21 mouse cellular contexts compared by ENCODE assay signal in the genomic region with DNA sequence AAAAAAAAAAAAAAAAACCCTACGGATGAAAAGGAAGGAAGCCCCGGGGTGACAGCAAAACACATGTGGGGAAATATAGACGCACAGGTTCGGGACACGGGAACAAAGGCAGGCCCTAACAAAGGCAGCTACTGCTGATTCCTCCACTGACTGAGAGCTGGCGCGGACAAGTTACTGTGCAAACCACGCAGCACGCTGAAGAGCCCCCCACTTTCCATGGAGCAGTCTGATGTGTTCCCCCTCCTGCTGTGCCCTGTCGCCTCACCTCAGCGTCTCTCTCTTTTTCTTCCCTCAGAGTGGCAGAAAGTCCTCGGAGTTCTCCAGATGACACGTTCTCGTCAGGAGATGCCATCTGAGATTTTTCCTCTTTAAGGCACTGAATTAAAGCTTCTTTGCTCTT. TPM values are rescaled to one million over a fixed set of nuclear protein-coding genes. Genes with fewer than 3 reads are reported as not detected.
DNase-seq lines count a peak whose midpoint lies in the region; ATAC-seq and TF ChIP-seq lines count a peak whose summit lies in the region.
"Had no signal": no experiment of that assay in that cellular context is flagged by ENCODE, and none has a peak within 500 bp of the region (broad histone marks: within the 10 kb centered on the region; RNA-seq: fewer than 3 reads in every experiment).

No protein-coding gene starts in this region.

- TF ChIP-seq CTCF in layer of hippocampus, adult 2 months (conservative IDR thresholded peaks at IDR 0.05), result no peak

- in situ Hi-C loops in ES-E14 (cut with MboI; ENCODE audit: low sequenced_read_pairs in 2 of 2, unreplicated experiment in 2 of 2), result no loop called here

- H3K36me3 ChIP-seq in forebrain, embryonic 15.5 days, result peaks cover 28% of the 10 kb centered on the region
- peaks cover 62% of the 10 kb centered on the region for H3K36me3 ChIP-seq in forebrain, embryonic 13.5 days (ENCODE audit: poor library complexity, severe bottlenecking)
- peaks cover 18% of the 10 kb centered on the region for H3K36me3 ChIP-seq in ES-E14 (ENCODE audit: control insufficient read depth, insufficient read depth, low read length, poor library complexity, severe bottlenecking)

- no peaks in the 10 kb centered on the region for H3K9me3 ChIP-seq in forebrain, embryonic 15.5 days
- H3K9me3 ChIP-seq in forebrain, embryonic 13.5 days (replicated peaks), result no peaks in the 10 kb centered on the region
- no peaks in the 10 kb centered on the region for H3K9me3 ChIP-seq in ES-E14 (ENCODE audit: control insufficient read depth, insufficient read depth, low read depth, low read length)
- H3K9me3 ChIP-seq: embryonic facial prominence, embryonic 15.5 days; forebrain, embryonic 10.5 days; heart, embryonic 12.5 days; hindbrain, embryonic 15.5 days had no signal

- no peak overlapping the region for H3K4me2 ChIP-seq in forebrain, embryonic 15.5 days (replicated peaks)
- H3K4me2 ChIP-seq in forebrain, embryonic 13.5 days, result no peak overlapping the region
- H3K4me2 ChIP-seq: embryonic facial prominence, embryonic 15.5 days; heart, embryonic 12.5 days; hindbrain, embryonic 15.5 days had no signal

- DNase-seq in layer of hippocampus, adult 2 months (ENCODE audit: low spot score in 2 of 2), result no peak
- no peak for DNase-seq in layer of hippocampus, adult 18-20 months (ENCODE audit: low spot score in 2 of 2)
- no peak for DNase-seq in ES-E14 (ENCODE audit: low read depth, low spot score)
- peak; percentile 36 for DNase-seq in retina, embryonic 14.5 days (ENCODE audit: low spot score)
- DNase-seq in adrenal gland, adult 8-10 months, result no peak
- DNase-seq: adrenal gland, postnatal 25 days; cerebellum, adult 11 months; cerebellum, adult 8-10 months; cerebellum, postnatal 14 days; embryo, embryonic 11 days; gastrocnemius, postnatal 10 days; heart, adult 2 months had no signal

- no peaks in the 10 kb centered on the region for H3K27me3 ChIP-seq in forebrain, embryonic 15.5 days
- no peaks in the 10 kb centered on the region for H3K27me3 ChIP-seq in forebrain, embryonic 13.5 days
- H3K27me3 ChIP-seq: embryonic facial prominence, embryonic 15.5 days; heart, embryonic 12.5 days; hindbrain, embryonic 15.5 days; Patski had no signal

- WGBS in forebrain, embryonic 15.5 days, result 77% methylated on average over 14 of the region's 14 CpGs
- WGBS in forebrain, embryonic 13.5 days, result 88% methylated on average over 14 of the region's 14 CpGs

- H3K9ac ChIP-seq in forebrain, embryonic 15.5 days (replicated peaks), result no peak overlapping the region
- no peak overlapping the region for H3K9ac ChIP-seq in forebrain, embryonic 13.5 days
- H3K9ac ChIP-seq in ES-E14 (ENCODE audit: insufficient read depth, low read depth, low read length, poor library complexity, severe bottlenecking), result no peak overlapping the region
- H3K9ac ChIP-seq: embryonic facial prominence, embryonic 15.5 days; heart, embryonic 12.5 days; hindbrain, embryonic 15.5 days had no signal

- H3K4me1 ChIP-seq in forebrain, embryonic 15.5 days, result peaks cover 2% of the 10 kb centered on the region; the same call in 1 of the 2 replicates
- no peaks in the 10 kb centered on the region for H3K4me1 ChIP-seq in forebrain, embryonic 13.5 days
- no peaks in the 10 kb centered on the region; a peak in 1 of 4 replicates for H3K4me1 ChIP-seq in ES-E14 (ENCODE audit: control insufficient read depth in 2 of 2, insufficient read depth in 2 of 2, low read length in 2 of 2, poor library complexity in 1 of 2)
- H3K4me1 ChIP-seq: embryonic facial prominence, embryonic 15.5 days; forebrain, embryonic 10.5 days; heart, embryonic 12.5 days had no signal

- no peak for ATAC-seq in forebrain, embryonic 15.5 days (replicated peaks)
- no peak for ATAC-seq in forebrain, embryonic 13.5 days
- ATAC-seq: activated CD4-positive, CD25-positive, alpha-beta regulatory T cell, adult 4 months; Patski had no signal

- no peak overlapping the region for H3K4me3 ChIP-seq in forebrain, embryonic 15.5 days
- H3K4me3 ChIP-seq in forebrain, embryonic 13.5 days, result no peak overlapping the region
- no peak overlapping the region for H3K4me3 ChIP-seq in layer of hippocampus, adult 2 months
- H3K4me3 ChIP-seq in ES-E14 (ENCODE audit: insufficient read depth in 1 of 2, low read depth in 1 of 2, low read length in 2 of 2, poor library complexity in 1 of 2, severe bottlenecking in 1 of 2), result no peak overlapping the region
- H3K4me3 ChIP-seq: embryonic facial prominence, embryonic 15.5 days; erythroblast, embryonic 14.5 days; forebrain, embryonic 10.5 days; heart, adult 2 months; heart, embryonic 12.5 days; hindbrain, embryonic 15.5 days had no signal

- 0 out of 2 replicates have a peak overlapping the region, but pooled peaks have one; percentile 9 for H3K27ac ChIP-seq in forebrain, embryonic 15.5 days (replicated peaks)
- H3K27ac ChIP-seq in forebrain, embryonic 13.5 days, result no peak overlapping the region
- peak overlapping the region; percentile 48 for H3K27ac ChIP-seq in layer of hippocampus, adult 2 months
- no peak overlapping the region for H3K27ac ChIP-seq in ES-E14 (ENCODE audit: insufficient read depth, low read depth, low read length, poor library complexity, severe bottlenecking)
- H3K27ac ChIP-seq: embryonic facial prominence, embryonic 15.5 days; forebrain, embryonic 10.5 days; heart, adult 2 months; hindbrain, embryonic 15.5 days had no signal

TF ChIP-seq in ES-E14, 5 proteins besides CTCF, POLR2A, EP300 and RAD21:
- TF ChIP-seq HCFC1 (IDR thresholded peaks at IDR 0.05; ENCODE audit: borderline replicate concordance, insufficient read depth, low read length) (no peak), CHD2 (IDR thresholded peaks at IDR 0.05; ENCODE audit: low read depth, low read length) (no peak), ZNF384 (IDR thresholded peaks at IDR 0.05; ENCODE audit: low read depth, low read length) (peak; percentile 57; the same call in 1 of the 2 replicates), ZC3H11A (IDR thresholded peaks at IDR 0.05; ENCODE audit: borderline replicate concordance, low read depth, low read length) (no peak)

RNA-seq across cellular contexts. Expression of gene Cdk5rap2, which starts 55.8 kb away (rescaled TPM):
- 11.6 and 12.5 TPM in 2 replicates for polyA plus RNA-seq in forebrain, embryonic 15.5 days (2015; fragmentation: Nextera tagmentation; extraction: Ambion mirVana)
- 15.9 and 19.0 TPM in 2 replicates for polyA plus RNA-seq in forebrain, embryonic 13.5 days (2015; fragmentation: Nextera tagmentation; extraction: Ambion mirVana)
- total RNA-seq in layer of hippocampus, adult 2 months (2021), result 10 to 100 TPM; 11.8 to 13.9 TPM
- total RNA-seq in layer of hippocampus, adult 18-20 months (2021), result 10 to 100 TPM; 10.5 to 12.4 TPM
- 23.9 and 35.3 TPM in 2 replicates for total RNA-seq in ES-E14 (2012; rRNA removed)
- total RNA-seq in adrenal gland, adult 8-10 months (2022), result 10 to 100 TPM; 24.7 to 54.6 (median 39.0) TPM

Comparison
In these comparisons a context has a peak if more than half of its experiments do, and no peak if none do; other contexts are left out.
1. H3K27ac ChIP-seq: peak in forebrain, embryonic 15.5 days (single experiment) and layer of hippocampus, adult 2 months (single experiment); none in forebrain, embryonic 13.5 days (single experiment) and ES-E14 (single experiment).